Mouse (Mus musculus): ENCODE data around the gene Tmed4.
"Not testable (repeated sequence)": the region's sequence is repeated elsewhere in the genome, so short reads cannot be mapped to it uniquely, and the experiment has no call there.

Tmed4 gene

DNA sequence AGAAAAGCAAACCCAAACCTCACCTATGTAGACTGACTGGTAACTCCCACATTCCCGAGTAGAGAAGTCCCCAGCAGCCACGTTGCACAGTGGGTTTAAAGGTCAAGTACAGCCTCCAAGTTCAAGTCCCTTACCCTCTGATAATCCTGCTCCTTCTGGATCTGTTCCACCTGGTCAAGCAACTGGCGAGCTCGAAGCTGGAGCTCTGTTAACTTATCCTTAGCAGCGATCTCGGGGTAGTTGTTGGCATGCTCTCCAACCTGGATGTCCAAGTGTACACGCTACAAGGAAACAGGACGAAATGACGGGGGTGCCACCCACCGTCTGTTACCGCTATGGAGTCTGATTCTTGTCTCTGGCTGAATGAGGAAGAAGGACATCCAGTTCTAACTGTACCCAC is 1.1 kb downstream of the Tmed4 start:
- no peak for DNase-seq (ENCODE audit: low spot score)

- peak; percentile 92 for DNase-seq (ENCODE audit: low spot score)
Measured at GRCm38 (mm10) chr11:6267320-6268254, 7.1 kb downstream of the Tmed4 start, which contains the start of gene Ddx56. Ddx56 (minus strand) TSS chr11:6267772.

DNA sequence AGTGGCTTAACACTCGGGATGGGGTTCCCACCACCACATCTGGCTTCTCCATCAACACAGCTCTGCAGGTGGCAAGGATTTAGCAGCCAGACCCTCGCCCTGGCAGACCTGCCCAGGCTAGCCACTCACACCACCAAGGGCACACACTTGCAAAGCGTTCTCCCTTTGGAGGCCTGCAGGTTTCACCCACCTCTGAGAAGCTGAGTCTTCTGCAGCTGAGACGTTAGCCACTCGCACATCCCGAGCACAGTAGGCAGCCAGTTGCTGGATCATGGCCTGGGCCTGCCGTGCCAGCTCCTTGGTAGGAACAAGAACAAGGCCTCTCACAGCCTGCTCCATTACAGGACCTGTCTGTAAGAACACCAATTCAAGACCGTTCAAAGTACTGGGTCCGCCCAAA is 8.0 kb downstream of the Tmed4 start:
- no peak for DNase-seq (ENCODE audit: low spot score)

DNA sequence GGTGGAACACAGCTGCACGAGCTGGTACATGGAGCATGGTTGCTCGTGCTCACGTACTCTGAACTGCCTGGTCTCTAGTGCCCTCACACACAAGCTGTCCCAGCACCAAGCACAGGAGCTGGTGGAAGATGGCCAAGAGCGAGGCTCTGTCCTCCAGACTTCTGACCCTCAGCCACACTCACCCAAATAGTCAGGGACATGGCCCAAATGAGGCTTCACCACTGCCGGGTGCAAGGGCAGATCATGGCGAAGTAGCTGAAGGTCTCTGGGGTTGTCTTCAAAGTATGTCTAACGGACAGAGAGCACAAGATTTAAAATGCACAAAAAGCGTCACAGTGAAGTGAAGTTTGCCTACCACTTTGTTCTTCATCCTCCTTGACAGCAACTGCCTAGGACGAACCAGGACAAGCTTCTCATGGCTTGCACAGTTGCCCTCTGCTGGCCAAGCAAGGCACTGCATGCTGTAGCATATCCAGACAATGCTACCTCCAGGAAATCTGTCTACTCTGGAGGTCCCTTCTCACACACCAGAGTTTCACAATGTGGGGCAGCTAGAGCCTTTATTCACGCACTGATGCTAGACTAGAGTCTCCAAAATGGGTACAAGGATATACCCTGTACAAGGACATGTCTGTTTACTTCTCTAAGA is 13.1 kb downstream of the Tmed4 start:
- peak; percentile 62 for DNase-seq (ENCODE audit: low spot score)

DNA sequence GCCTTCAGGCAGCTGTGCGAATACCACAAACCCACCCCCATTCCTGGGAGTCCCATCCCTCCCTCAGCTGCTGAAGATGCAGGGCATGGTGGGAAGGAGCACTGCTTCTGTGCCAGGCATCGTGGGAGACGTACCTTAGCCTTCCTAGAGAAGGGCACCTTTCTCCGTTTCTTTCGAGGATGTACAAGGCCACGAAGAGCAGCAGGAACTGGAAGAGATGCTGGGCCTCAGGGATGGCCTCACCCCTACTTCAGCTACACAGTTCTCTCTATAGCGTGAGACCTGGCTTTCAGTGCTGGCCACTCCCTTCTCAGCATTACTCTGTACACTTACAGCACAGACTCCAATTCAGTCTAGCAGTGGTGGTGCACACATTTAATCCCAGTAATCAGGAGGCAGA is 15.3 kb downstream of the Tmed4 start:
- no peak for DNase-seq (ENCODE audit: low spot score)

- no peak for DNase-seq (ENCODE audit: low spot score)
Measured at GRCm38 (mm10) chr11:6256490-6257072, 18.1 kb downstream of the Tmed4 start.

DNA sequence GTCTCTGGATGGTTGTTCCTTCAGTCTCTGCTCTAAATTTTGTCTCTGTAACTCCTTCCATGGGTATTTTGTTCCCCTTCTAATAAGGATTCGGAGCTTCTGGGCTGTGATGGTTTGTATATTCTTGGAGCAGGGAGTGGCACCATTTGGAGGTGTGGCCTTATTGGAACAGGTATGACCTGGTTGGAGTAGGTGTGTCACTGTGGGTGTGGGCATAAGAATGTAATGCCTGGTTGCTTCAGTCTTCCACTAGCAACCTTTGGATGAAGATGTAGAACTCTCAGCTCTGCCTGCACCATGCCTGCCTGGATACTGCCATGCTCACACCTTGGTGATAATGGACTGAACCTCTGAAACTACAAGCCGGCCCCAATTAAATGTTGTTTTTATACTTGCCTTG is 20.1 kb downstream of the Tmed4 start:
- DNase-seq (ENCODE audit: low spot score): not testable (repeated sequence)

DNA sequence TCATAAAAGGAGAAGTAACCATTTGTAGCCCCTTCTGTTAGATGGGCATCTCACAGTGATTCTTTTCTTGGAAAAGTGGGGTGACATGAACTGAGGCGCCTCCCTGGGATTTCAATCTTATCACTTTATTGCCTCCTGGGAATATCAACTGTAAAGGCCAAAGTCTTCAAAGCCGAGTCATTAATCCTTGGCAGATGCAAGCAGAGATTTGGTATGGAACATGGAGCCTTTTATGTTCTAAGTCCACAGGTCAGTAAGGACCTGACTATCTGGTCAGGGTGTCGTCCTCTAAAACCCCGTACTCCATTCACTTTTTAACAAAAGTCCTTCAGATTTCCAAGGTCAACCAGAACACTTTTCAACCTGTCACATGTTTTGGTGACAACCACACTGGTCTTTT is 21.8 kb downstream of the Tmed4 start:
- DNase-seq (ENCODE audit: low spot score): no peak

GRCm38 (mm10) chr11:6252248-6252647 is 22.4 kb downstream of the Tmed4 start:
- no peak for DNase-seq (ENCODE audit: low spot score)

DNA sequence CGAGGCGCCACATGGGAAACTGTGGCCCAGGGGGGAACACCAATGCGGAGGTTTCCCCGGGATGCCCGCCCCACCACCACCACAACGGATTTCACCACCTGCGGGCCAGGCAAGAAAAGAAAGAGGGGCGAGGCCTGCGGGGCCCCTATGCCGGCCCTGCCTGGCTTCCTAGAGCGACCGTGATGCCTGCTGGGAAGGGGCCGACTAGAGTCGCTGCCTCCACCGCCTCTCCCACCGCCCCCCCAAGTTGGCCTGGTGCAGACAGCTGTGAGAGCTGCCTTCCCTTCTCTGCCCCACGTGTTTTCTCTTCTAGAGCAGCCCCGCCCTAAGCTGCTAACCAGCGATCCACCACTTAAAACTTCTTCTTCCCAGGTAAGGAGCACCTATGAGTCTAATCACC is 30.0 kb downstream of the Tmed4 start:
- no peak for DNase-seq (ENCODE audit: low spot score)

DNA sequence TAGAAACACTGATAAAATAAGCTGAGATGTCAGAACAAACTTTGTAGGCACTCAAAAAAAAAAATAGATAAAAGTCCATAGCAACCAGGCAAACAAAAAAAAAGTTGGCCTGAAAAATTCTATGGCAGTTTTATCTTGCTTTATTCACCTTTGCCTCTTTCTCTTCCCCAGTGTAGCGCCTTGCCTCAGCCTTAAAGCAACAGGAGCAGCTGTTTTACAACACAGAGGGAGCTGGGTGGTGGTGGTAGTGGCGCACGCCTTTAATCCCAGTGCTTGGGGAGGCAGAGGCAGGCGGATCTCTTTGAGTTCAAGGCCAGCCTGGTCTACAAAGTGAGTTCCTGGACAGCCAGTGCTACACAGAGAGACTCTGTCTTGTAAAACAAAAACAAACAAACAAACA is 41.6 kb downstream of the Tmed4 start:
- DNase-seq (ENCODE audit: low spot score): peak; percentile 15

DNA sequence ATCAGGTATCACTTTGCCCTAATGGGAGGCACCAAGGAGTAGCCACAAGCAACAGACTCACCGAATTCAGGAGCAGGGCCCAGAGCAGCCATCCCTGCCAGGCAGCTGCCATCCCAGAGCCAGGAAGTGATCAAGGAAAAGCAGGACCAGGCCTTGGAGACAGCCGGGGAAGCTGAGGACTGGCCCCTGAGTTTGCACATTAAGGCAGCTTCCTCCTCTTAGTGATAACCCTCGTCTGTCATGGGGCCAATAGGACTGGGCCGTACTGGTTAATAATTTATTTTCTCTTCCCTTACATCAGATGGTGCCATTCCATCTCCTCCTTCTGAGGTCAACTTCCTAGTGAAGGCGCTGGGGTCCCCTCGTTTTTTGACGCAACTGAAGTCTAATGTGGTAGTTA is 44.7 kb downstream of the Tmed4 start, which contains the start of gene Npc1l1:
Gene Npc1l1, minus strand, starts transcription at position 132 of the 400 bp plus-strand sequence.
- DNase-seq (ENCODE audit: low spot score): peak; percentile 16

- no peak for DNase-seq (ENCODE audit: low spot score)
Measured at GRCm38 (mm10) chr11:6224541-6225229, 50.0 kb downstream of the Tmed4 start.

GRCm38 (mm10) chr11:6222187-6222586 is 52.5 kb downstream of the Tmed4 start:
- DNase-seq (ENCODE audit: low spot score): no peak
